Mouse (Mus musculus): ENCODE results near the gene Klf9. TPM values are rescaled to one million over a fixed set of nuclear protein-coding genes. Genes with fewer than 3 reads are reported as not detected.

Gene Klf9
- polyA plus RNA-seq, 1 experiment from 2014 or later, result 1.4 TPM

MicroRNA genes within 50 kb of the gene (microRNA counts, 519-probe panel; counts per million panel counts)
- not detected for microRNA mmu-miR-1192

Small RNAs within 50 kb of the gene (microRNA-seq; reads per million reads assigned to microRNA genes)
- gene Mir1192, result not detected

Other genes with a start within 250 kb of the Klf9 start
- gene Smc5, start 132.7 kb downstream of the Klf9 start, polyA plus RNA-seq (2016; fragmentation: Nextera tagmentation; extraction: Ambion mirVana), result 58.6 and 62.6 TPM in 2 replicates